Mouse (Mus musculus): ENCODE measurements at regions not wholly inside any gene's neighbourhood (a gene's known extent, or its start where the extent isn't known, plus 50 kb on each side); places are given as distances from the start of the nearest gene placed in this dataset.

GRCm38 (mm10) chr15:96098821-96099220, 188.5 kb upstream of the Arid2 start:
- no peak for TF ChIP-seq CTCF (IDR thresholded peaks at IDR 0.05; ENCODE audit: insufficient read depth, low read length)
- TF ChIP-seq POLR2A (IDR thresholded peaks at IDR 0.05; ENCODE audit: borderline replicate concordance, extremely low read depth, low read depth, low read length), result no peak

Data from lung, adult 2 months (tissue).